Mouse (Mus musculus) lung, adult 2 months (tissue): ENCODE data around the gene Abhd2. TPM values are rescaled to one million over a fixed set of nuclear protein-coding genes. Genes with fewer than 3 reads are reported as not detected.

Experiments used
- DNase-seq: peaks from one replicate; pipeline ENCODE4 v3.0.0; 2022
- H3K4me1 ChIP-seq: fragments of 200-500 bp; 2 replicates; pipeline ENCODE4 v1.6.1; 2011; ENCODE audit warnings: low read length; ENCODE audit not compliant: control insufficient read depth, insufficient read depth
- H3K4me3 ChIP-seq: fragments of 200-500 bp; replicated peaks from 2 replicates; pipeline ENCODE3; 2011; ENCODE audit warnings: low read depth, mild to moderate bottlenecking, control low read depth, low read length; ENCODE audit errors: extremely low read depth
- CTCF ChIP-seq: fragments of 200-500 bp; IDR thresholded peaks from 2 replicates; pipeline ENCODE4 v1.5.1; 2011; ENCODE audit warnings: mild to moderate bottlenecking, low read length, control low read depth; ENCODE audit not compliant: insufficient read depth
- POLR2A ChIP-seq: fragments of 200-500 bp; IDR thresholded peaks from 2 replicates; pipeline ENCODE4 v1.6.1; 2011; ENCODE audit warnings: low read depth, mild to moderate bottlenecking, control low read depth, low read length, borderline replicate concordance; ENCODE audit errors: extremely low read depth
- WGBS: fragments of 180-500 bp; shearing (Covaris S2); methylation state at CpG from one replicate; pipeline ENCODE4 v1.1.7; 2018; 5-methylcytosine and 5-hydroxymethylcytosine counted together
- polyA plus RNA-seq: library from polyadenylated mRNA; depleted of rRNA; stranded (reverse); fragments of >200 nt; gene quantifications from 2 replicates; pipeline ENCODE4 v1.2.3, GENCODE M21; 2012

Gene Abhd2
- polyA plus RNA-seq, 1 experiment = 64.0 TPM

- WGBS = 78% methylated on average over 6 of the region's 6 CpGs
- H3K4me1 ChIP-seq = peaks cover 46% of the 10 kb centered on the region
- TF ChIP-seq CTCF = no peak
- no peak for TF ChIP-seq POLR2A
- no peak overlapping the region for H3K4me3 ChIP-seq
- DNase-seq = no peak
Measured at GRCm38 (mm10) chr7:79287226-79287625, 14.2 kb downstream of the Abhd2 start.

- H3K4me1 ChIP-seq = peaks cover 39% of the 10 kb centered on the region
- WGBS = 68% methylated on average over 8 of the region's 8 CpGs
Measured at GRCm38 (mm10) chr7:79287928-79288327, 14.9 kb downstream of the Abhd2 start.

GRCm38 (mm10) chr7:79288422-79288821 is 15.4 kb downstream of the Abhd2 start:
- no peak for DNase-seq
- TF ChIP-seq CTCF (no peak), POLR2A (no peak)
- 61% methylated on average over 5 of the region's 5 CpGs for WGBS
- no peak overlapping the region for H3K4me3 ChIP-seq
- peaks cover 35% of the 10 kb centered on the region for H3K4me1 ChIP-seq

More at GRCm38 (mm10) chr7:79287928-79288327, 14.9 kb downstream of the Abhd2 start:
- no peak for DNase-seq
- TF ChIP-seq CTCF = no peak
- TF ChIP-seq POLR2A = no peak
- H3K4me3 ChIP-seq = no peak overlapping the region

GRCm38 (mm10) chr7:79293605-79294232 is 20.7 kb downstream of the Abhd2 start:
- 83% methylated on average over 14 of the region's 14 CpGs for WGBS
- TF ChIP-seq CTCF (no peak), POLR2A (no peak)
- peaks cover 26% of the 10 kb centered on the region for H3K4me1 ChIP-seq
- no peak for DNase-seq
- no peak overlapping the region for H3K4me3 ChIP-seq

DNA sequence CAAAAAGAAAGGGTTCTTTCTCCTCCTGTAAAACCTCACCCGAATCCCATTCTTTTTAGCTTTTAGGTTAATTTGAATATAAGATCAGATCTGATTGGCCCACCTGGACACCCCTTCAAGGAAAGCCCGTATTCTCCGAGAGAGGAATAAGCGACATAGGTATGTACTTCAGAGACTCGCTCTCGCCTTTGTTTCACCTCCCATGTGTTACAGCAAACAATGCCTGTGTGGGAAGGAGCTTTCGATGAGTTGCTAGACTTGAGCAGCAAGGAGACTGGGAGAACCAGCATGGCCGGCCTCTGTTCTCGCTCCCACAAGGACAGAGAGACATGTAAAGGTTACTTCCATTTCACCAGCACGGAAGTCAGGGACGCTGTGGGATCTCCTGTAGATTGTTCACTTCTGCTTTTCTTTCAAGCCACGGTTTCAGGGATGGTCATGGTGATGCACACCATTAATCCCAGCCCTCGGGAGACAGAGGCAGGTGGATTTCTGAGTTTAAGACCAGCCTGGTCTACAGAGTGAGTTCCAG is 21.5 kb downstream of the Abhd2 start:
- DNase-seq = no peak
- TF ChIP-seq POLR2A = no peak
- no peak for TF ChIP-seq CTCF
- Histone ChIP-seq H3K4me1 (peaks cover 28% of the 10 kb centered on the region), H3K4me3 (no peak overlapping the region)
- WGBS = 78% methylated on average over 13 of the region's 13 CpGs

DNA sequence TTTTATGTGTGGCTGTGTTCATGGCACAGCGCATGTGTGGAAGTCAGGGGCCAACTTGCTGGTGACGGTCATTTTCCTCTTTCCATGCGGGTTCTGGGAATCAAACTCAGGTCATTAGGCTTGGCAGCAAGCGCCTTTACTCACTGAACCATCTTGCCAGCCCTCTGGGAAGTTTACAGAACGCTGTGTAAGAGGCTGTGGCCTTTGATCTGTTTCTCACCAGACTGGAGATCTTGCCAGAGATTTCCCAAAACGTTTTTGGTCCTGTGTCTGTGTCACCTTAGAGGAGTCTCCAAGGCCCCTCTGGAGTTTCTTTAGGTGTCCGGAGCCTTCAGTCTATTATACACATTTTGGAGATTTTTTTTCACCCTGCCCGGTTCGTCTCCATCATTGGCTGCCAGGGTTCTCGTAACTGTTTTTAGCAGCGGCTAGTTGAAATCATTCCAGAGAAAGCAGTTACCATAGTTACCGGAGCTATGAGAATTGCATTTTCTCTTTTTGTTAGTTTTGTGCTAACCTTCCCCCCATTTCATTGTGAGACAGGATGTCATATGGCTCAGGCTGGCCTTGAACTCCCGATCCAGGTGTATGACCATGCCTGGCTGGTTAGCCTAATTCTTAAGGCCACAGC is 22.3 kb downstream of the Abhd2 start:
- DNase-seq = no peak
- TF ChIP-seq CTCF = no peak
- no peak for TF ChIP-seq POLR2A
- Histone ChIP-seq H3K4me3 (no peak overlapping the region), H3K4me1 (peaks cover 36% of the 10 kb centered on the region)
- 56% methylated on average over 13 of the region's 13 CpGs for WGBS

- Histone ChIP-seq H3K4me3 (no peak overlapping the region), H3K4me1 (peaks cover 48% of the 10 kb centered on the region)
- WGBS = 48% methylated on average over 1 of the region's 1 CpGs
- TF ChIP-seq CTCF = no peak
- no peak for DNase-seq
Measured at GRCm38 (mm10) chr7:79298681-79299080, 25.7 kb downstream of the Abhd2 start.

DNA sequence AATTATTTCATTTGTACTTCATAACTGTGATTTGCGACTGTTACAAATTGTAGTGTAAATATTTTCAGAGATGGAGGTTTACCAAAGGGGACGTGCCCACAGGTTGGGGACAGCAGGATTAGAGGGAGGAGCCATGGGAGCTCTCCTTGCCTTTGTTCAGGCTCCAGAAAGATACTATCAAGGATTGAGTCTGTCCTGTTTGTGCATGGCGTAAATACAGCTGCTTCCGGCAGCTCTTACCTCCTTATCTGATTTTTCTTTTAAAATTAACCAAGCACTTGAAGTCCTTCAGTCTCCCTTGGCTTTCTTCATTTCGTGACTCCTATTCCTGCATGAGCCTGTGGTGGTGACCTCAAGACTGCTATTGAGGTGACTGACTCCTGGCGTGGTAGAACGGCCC is 26.5 kb downstream of the Abhd2 start:
- Histone ChIP-seq H3K4me1 (peaks cover 46% of the 10 kb centered on the region), H3K4me3 (no peak overlapping the region)
- 39% methylated on average over 7 of the region's 7 CpGs for WGBS
- TF ChIP-seq POLR2A (no peak), CTCF (no peak)
- no peak for DNase-seq

DNA sequence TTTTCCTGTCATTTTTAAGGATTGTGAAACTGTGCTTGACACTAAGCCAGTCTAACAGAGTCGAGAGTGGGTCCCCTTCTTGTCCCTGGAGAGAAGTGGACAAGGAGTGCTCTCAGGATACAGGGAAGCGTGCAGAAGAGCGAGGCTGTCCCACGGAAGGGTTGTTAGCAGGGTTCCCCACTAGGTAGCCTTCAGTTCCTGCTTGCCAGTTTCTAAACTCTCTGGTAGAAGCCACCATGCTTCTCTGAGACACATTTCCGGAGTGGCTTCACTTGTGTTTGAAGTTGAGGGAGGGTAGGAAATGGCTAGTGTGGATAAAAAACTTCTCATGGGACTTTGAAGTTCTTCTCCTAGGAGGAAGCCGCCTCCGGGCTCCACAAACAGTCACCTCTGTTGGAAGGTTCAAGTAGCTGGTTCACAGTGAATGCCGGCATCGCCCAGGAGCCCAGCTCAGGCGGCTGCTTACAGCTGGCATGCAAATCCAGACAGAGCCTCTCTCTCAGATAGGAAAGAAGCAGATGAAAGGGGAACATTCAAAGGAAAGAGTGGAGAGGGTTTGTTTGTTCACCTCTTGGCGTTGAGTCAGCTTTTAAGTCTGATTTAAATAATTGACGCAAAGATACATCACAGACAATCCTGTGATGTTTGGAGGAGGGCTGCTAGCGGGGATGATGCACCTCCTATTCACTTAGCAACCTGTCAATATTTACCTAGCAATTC is 27.6 kb downstream of the Abhd2 start:
- TF ChIP-seq CTCF (no peak), POLR2A (no peak)
- DNase-seq = no peak

DNA sequence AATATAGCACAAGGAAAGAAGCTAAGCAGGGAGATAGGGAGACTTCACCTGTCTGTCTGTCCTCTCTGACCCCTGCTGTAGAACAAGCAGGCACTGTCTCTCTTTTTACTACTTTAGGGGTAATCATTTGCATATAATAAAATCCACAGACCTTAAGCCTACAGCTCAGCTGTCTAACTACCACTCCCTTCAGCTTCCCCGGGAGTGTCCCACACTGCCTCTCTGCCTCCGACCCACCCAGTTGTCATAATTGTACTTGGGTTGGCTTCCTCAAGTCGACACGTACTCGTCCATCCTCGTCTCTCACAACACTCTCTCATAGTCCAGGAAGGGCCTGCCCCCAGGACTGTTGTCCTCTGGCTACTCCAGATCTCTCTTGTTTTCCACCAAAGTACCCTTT is 29.1 kb downstream of the Abhd2 start:
- no peak for TF ChIP-seq POLR2A
- no peak for TF ChIP-seq CTCF
- Histone ChIP-seq H3K4me1 (peaks cover 39% of the 10 kb centered on the region), H3K4me3 (no peak overlapping the region)
- DNase-seq = no peak
- WGBS = 33% methylated on average over 6 of the region's 6 CpGs

More for the DNA sequence above, 27.6 kb downstream of the Abhd2 start:
- Histone ChIP-seq H3K4me3 (no peak overlapping the region), H3K4me1 (peaks cover 48% of the 10 kb centered on the region)
- 16% methylated on average over 13 of the region's 13 CpGs for WGBS
